Mouse (Mus musculus): ENCODE data around the gene Hmcn1. TPM values are rescaled to one million over a fixed set of nuclear protein-coding genes. Genes with fewer than 3 reads are reported as not detected.

Hmcn1 gene
- polyA plus RNA-seq, 1 experiment = 2.6 TPM

DNA sequence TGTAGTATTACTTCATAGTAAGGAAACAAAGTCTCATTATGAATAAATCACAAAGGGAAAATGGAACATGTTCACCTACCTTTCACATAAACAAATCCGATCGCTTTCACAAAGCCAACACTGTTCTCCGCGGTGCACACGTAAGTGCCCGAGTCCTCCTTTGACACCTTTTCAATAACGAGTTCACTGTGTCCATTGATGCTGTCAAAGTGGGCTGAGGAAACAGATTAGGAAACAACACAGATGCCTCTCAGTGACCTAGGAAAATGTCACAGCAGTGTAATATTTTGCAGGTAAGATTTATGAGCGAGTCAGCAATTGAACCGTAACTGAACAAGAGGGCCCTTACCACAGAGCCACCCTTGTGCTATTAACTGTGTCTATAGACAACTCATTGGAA is 382.7 kb downstream of the Hmcn1 start:
- 84% methylated on average over 9 of the region's 9 CpGs for WGBS
- Histone ChIP-seq H3K27me3 (ENCODE audit: control insufficient read depth, insufficient read depth, low read length) (no peaks in the 10 kb centered on the region), H3K27ac (ENCODE audit: insufficient read depth, low read depth, low read length) (no peak overlapping the region), H3K36me3 (ENCODE audit: control insufficient read depth, insufficient read depth, low read length) (no peaks in the 10 kb centered on the region), H3K4me1 (ENCODE audit: control insufficient read depth, insufficient read depth, insufficient read length, low read length) (no peaks in the 10 kb centered on the region), H3K4me3 (ENCODE audit: low read depth, low read length) (no peak overlapping the region)
- TF ChIP-seq CTCF (IDR thresholded peaks at IDR 0.05; ENCODE audit: extremely low read depth, insufficient read length, insufficient replicate concordance, low read depth, low read length) (no peak), POLR2A (IDR thresholded peaks at IDR 0.05; ENCODE audit: low read depth, low read length) (no peak)

DNA sequence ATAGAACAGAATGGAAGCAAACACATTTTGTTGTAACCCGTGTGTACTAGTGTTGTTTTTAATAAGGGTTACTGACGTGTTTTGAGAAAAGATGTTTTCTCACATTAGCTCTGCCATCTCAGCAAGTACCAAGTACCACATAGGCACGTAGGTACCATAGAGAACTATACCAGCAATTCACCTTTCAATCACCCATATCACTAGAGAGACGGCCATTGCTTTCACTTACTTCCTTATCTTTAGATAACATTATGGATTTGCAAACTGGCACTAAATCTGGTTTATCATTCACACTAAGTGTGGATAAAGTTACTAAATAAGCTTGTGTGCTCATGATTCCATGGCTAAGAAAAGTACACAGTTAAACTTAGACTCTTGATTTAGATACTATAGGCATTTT is 387.1 kb downstream of the Hmcn1 start:
- H3K27ac ChIP-seq (ENCODE audit: insufficient read depth, low read depth, low read length) = no peak overlapping the region
- H3K4me1 ChIP-seq (ENCODE audit: control insufficient read depth, insufficient read depth, insufficient read length, low read length) = no peaks in the 10 kb centered on the region
- no peaks in the 10 kb centered on the region for H3K27me3 ChIP-seq (ENCODE audit: control insufficient read depth, insufficient read depth, low read length)
- no peaks in the 10 kb centered on the region for H3K36me3 ChIP-seq (ENCODE audit: control insufficient read depth, insufficient read depth, low read length)
- H3K4me3 ChIP-seq (ENCODE audit: low read depth, low read length) = no peak overlapping the region
- TF ChIP-seq POLR2A (IDR thresholded peaks at IDR 0.05; ENCODE audit: low read depth, low read length) = no peak
- no peak for TF ChIP-seq CTCF (IDR thresholded peaks at IDR 0.05; ENCODE audit: extremely low read depth, insufficient read length, insufficient replicate concordance, low read depth, low read length)
- WGBS = 49% methylated on average over 4 of the region's 4 CpGs

DNA sequence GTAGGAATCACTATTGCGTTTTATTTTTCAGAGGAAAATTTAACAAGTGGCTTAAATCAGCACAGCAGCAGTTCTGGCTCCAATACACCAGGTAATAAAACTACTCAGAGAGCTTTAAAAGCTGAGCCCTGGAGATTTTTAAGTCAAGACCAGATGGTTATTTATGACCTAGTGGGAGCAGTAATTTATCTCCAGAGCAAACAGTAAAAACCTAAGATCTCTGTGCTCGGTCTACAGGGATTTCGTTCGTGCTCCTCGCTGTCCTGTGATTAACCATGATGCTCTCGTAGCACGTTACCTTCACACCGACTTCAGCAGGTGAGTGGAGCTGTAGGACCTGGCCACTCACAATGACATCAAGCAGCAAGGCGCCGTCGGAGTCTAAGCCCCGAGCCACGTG is 399.6 kb downstream of the Hmcn1 start:
- WGBS = 46% methylated on average over 13 of the region's 13 CpGs
- Histone ChIP-seq H3K36me3 (ENCODE audit: control insufficient read depth, insufficient read depth, low read length) (no peaks in the 10 kb centered on the region), H3K27ac (ENCODE audit: insufficient read depth, low read depth, low read length) (no peak overlapping the region), H3K27me3 (ENCODE audit: control insufficient read depth, insufficient read depth, low read length) (no peaks in the 10 kb centered on the region), H3K4me1 (ENCODE audit: control insufficient read depth, insufficient read depth, insufficient read length, low read length) (no peaks in the 10 kb centered on the region), H3K4me3 (ENCODE audit: low read depth, low read length) (no peak overlapping the region)
- TF ChIP-seq CTCF (IDR thresholded peaks at IDR 0.05; ENCODE audit: extremely low read depth, insufficient read length, insufficient replicate concordance, low read depth, low read length) (no peak), POLR2A (IDR thresholded peaks at IDR 0.05; ENCODE audit: low read depth, low read length) (no peak)

DNA sequence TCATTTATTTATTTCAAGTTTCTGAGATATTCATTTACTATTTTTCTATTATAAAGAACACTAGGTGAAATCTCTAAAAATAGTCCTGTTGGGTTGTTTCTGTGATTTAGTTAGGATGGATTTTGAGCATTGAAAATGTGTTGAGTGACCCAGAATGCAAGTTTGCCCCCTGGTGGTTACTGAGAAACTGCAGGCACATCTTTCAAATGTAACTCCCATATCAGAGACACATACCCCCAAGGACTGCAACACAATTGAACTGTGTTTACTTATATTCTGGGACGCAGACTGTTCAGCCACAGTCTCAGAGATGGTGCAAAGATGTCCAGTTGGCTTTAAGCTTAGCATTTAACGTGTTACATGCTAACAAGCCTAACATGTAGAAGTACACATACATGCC is 402.0 kb downstream of the Hmcn1 start:
- 25% methylated on average over 2 of the region's 2 CpGs for WGBS
- H3K4me1 ChIP-seq (ENCODE audit: control insufficient read depth, insufficient read depth, insufficient read length, low read length) = no peaks in the 10 kb centered on the region

DNA sequence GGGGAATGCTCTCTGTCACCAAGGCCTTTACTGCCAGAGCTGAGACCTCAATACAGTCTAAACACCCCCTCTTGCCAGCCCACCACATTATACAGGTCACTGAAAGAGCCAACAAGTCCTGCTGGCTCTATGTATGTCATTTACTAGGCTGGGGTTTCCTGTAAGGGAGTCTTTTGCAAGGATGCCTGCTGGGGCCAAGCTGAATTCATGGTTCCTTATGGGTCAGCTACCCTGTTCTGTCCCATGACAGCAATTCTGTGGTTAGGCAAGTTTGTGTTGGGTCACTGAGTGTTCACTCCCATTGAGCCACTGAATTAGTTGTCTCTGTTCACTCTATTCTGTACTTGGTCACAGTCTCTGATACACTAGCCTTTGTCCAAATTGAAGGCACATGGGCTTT is 405.8 kb downstream of the Hmcn1 start:
- no peaks in the 10 kb centered on the region for H3K36me3 ChIP-seq (ENCODE audit: control insufficient read depth, insufficient read depth, low read length)
- no peak for TF ChIP-seq POLR2A (IDR thresholded peaks at IDR 0.05; ENCODE audit: low read depth, low read length)
- TF ChIP-seq CTCF (IDR thresholded peaks at IDR 0.05; ENCODE audit: extremely low read depth, insufficient read length, insufficient replicate concordance, low read depth, low read length) = no peak
- no peak overlapping the region for H3K27ac ChIP-seq (ENCODE audit: insufficient read depth, low read depth, low read length)
- no peaks in the 10 kb centered on the region for H3K27me3 ChIP-seq (ENCODE audit: control insufficient read depth, insufficient read depth, low read length)
- H3K4me3 ChIP-seq (ENCODE audit: low read depth, low read length) = no peak overlapping the region
- H3K4me1 ChIP-seq (ENCODE audit: control insufficient read depth, insufficient read depth, insufficient read length, low read length) = no peaks in the 10 kb centered on the region

More for the DNA sequence above, 402.0 kb downstream of the Hmcn1 start:
- H3K36me3 ChIP-seq (ENCODE audit: control insufficient read depth, insufficient read depth, low read length) = no peaks in the 10 kb centered on the region
- TF ChIP-seq CTCF (IDR thresholded peaks at IDR 0.05; ENCODE audit: extremely low read depth, insufficient read length, insufficient replicate concordance, low read depth, low read length) (no peak), POLR2A (IDR thresholded peaks at IDR 0.05; ENCODE audit: low read depth, low read length) (no peak)
- H3K27ac ChIP-seq (ENCODE audit: insufficient read depth, low read depth, low read length) = no peak overlapping the region
- no peaks in the 10 kb centered on the region for H3K27me3 ChIP-seq (ENCODE audit: control insufficient read depth, insufficient read depth, low read length)
- no peak overlapping the region for H3K4me3 ChIP-seq (ENCODE audit: low read depth, low read length)

DNA sequence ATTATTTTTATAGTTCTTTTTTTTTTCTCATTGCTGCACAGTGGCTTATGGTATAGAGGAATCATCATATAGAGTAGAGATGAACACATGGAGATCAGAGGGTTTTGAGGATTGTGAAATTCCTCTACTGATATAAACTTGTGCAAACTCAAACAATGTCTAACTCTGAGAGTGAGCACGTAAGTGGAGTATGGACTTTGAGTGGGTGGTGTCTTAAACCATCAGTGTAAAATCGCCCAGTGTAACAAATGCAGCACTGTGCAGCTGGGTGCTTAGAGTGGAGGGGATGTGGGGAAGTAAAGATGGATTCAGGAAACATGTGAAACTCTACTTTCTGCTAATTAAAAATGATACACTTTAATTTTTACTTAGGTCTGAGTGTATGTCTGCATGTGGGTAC is 408.8 kb downstream of the Hmcn1 start:
- Histone ChIP-seq H3K4me1 (ENCODE audit: control insufficient read depth, insufficient read depth, insufficient read length, low read length) (no peaks in the 10 kb centered on the region), H3K27me3 (ENCODE audit: control insufficient read depth, insufficient read depth, low read length) (no peaks in the 10 kb centered on the region), H3K27ac (ENCODE audit: insufficient read depth, low read depth, low read length) (no peak overlapping the region), H3K4me3 (ENCODE audit: low read depth, low read length) (no peak overlapping the region), H3K36me3 (ENCODE audit: control insufficient read depth, insufficient read depth, low read length) (no peaks in the 10 kb centered on the region)
- WGBS = 36% methylated on average over 2 of the region's 2 CpGs
- TF ChIP-seq POLR2A (IDR thresholded peaks at IDR 0.05; ENCODE audit: low read depth, low read length) (no peak), CTCF (IDR thresholded peaks at IDR 0.05; ENCODE audit: extremely low read depth, insufficient read length, insufficient replicate concordance, low read depth, low read length) (no peak)

DNA sequence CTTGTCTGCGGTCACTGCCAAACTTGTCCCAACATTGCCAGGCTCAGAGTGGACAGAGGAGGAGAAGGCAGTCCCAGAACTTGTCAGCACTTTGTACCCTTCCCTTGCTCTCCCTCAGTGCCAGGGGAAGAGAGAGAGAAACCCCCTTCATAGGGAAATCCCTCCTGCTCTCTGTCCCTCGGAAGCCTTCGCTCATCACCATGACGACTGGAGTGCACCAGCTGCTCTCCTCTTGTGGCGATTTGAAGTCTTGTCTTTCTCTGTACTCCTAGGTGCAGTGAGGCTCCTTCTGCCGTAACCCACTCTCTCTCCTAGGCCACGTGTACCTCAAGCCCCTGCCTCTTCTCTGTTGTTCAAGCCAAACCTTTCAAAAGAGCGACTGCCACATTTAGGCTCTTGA is 409.5 kb downstream of the Hmcn1 start:
- WGBS = 66% methylated on average over 8 of the region's 8 CpGs
- no peak overlapping the region for H3K4me3 ChIP-seq (ENCODE audit: low read depth, low read length)
- no peaks in the 10 kb centered on the region for H3K4me1 ChIP-seq (ENCODE audit: control insufficient read depth, insufficient read depth, insufficient read length, low read length)
- TF ChIP-seq CTCF (IDR thresholded peaks at IDR 0.05; ENCODE audit: extremely low read depth, insufficient read length, insufficient replicate concordance, low read depth, low read length) (no peak), POLR2A (IDR thresholded peaks at IDR 0.05; ENCODE audit: low read depth, low read length) (no peak)
- no peak overlapping the region for H3K27ac ChIP-seq (ENCODE audit: insufficient read depth, low read depth, low read length)
- H3K36me3 ChIP-seq (ENCODE audit: control insufficient read depth, insufficient read depth, low read length) = no peaks in the 10 kb centered on the region
- no peaks in the 10 kb centered on the region for H3K27me3 ChIP-seq (ENCODE audit: control insufficient read depth, insufficient read depth, low read length)

DNA sequence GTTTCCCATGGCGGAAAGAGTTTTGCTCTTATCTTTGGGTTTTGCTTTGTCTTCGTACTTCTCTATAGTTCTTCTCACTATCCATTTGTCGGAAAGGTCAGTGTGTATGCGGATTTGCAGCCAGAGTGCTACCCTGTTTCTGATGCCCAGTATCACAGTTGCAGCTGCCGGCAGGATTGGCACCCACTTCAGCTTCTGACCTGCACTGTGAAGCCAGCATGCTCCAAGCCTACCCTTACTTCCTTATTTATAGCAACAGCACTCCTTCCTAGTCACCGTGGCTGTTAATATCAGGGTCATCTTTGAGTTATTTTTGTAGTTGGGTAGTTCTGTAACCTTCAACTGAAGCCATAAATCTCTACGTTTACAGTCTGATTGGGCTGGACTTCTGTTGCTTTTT is 412.7 kb downstream of the Hmcn1 start:
- 65% methylated on average over 7 of the region's 7 CpGs for WGBS

More for the DNA sequence above, 412.7 kb downstream of the Hmcn1 start:
- no peak overlapping the region for H3K27ac ChIP-seq (ENCODE audit: insufficient read depth, low read depth, low read length)
- H3K36me3 ChIP-seq (ENCODE audit: control insufficient read depth, insufficient read depth, low read length) = no peaks in the 10 kb centered on the region
- no peaks in the 10 kb centered on the region for H3K4me1 ChIP-seq (ENCODE audit: control insufficient read depth, insufficient read depth, insufficient read length, low read length)
- TF ChIP-seq POLR2A (IDR thresholded peaks at IDR 0.05; ENCODE audit: low read depth, low read length) = no peak
- TF ChIP-seq CTCF (IDR thresholded peaks at IDR 0.05; ENCODE audit: extremely low read depth, insufficient read length, insufficient replicate concordance, low read depth, low read length) = no peak
- no peak overlapping the region for H3K4me3 ChIP-seq (ENCODE audit: low read depth, low read length)
- no peaks in the 10 kb centered on the region for H3K27me3 ChIP-seq (ENCODE audit: control insufficient read depth, insufficient read depth, low read length)

All from small intestine, adult 2 months (tissue).